Comparison of ENCODE assay signal across 10 mouse cellular contexts in the genomic region with DNA sequence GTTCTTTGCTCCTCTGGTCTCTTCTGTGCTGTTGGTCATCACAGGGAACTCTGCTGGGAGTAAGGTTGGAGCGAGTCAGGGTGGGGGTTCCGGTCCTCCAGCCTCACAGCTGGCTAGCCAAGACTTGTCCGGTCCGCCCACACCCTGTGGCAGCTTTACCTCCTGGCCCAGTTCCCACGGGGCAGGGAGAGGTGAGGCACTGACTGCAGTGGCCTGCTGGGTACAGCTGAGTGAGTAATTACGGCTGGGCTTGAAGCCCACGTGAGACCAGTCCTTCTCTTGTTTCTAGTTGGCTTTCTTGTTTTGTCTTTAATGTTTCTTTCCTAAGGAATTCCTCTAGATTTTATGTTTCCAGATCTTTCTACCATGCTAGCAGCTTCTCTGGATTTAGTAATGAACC. TPM values are rescaled to one million over a fixed set of nuclear protein-coding genes. Genes with fewer than 3 reads are reported as not detected.
A peak's percentile ranks its signal among the peaks of the same experiment; 100 is the strongest.
DNase-seq lines count a peak whose midpoint lies in the region; ATAC-seq and TF ChIP-seq lines count a peak whose summit lies in the region.
"Had no signal": no experiment of that assay in that cellular context is flagged by ENCODE, and none has a peak within 500 bp of the region (broad histone marks: within the 10 kb centered on the region; RNA-seq: fewer than 3 reads in every experiment).

No protein-coding gene starts in this region.

- 2% methylated on average over 7 of the region's 7 CpGs for WGBS in cerebellum, adult 2 months
- WGBS in midbrain, postnatal 0 days: 53% methylated on average over 7 of the region's 7 CpGs

- no peak overlapping the region; the same call in 1 of the 2 replicates for H3K27ac ChIP-seq in cerebellum, adult 2 months (ENCODE audit: insufficient read depth, low read length)
- H3K27ac ChIP-seq in midbrain, postnatal 0 days (ENCODE audit: low read depth, low read length): no peak overlapping the region

- no peak overlapping the region for H3K4me3 ChIP-seq in cerebellum, adult 2 months (replicated peaks; ENCODE audit: insufficient read depth, low read depth, low read length)
- H3K4me3 ChIP-seq in midbrain, postnatal 0 days (ENCODE audit: low read depth, low read length): no peak overlapping the region

- H3K4me1 ChIP-seq in cerebellum, adult 2 months (ENCODE audit: control insufficient read depth, insufficient read depth, low read length): peaks cover 21% of the 10 kb centered on the region
- peaks cover 6% of the 10 kb centered on the region; the same call in 1 of the 2 replicates for H3K4me1 ChIP-seq in midbrain, postnatal 0 days (ENCODE audit: insufficient read depth, low read length)

- no peaks in the 10 kb centered on the region for H3K36me3 ChIP-seq in midbrain, postnatal 0 days (ENCODE audit: insufficient read depth, low read length)

- TF ChIP-seq POLR2A in cerebellum, adult 2 months (IDR thresholded peaks at IDR 0.05; ENCODE audit: borderline replicate concordance, insufficient read depth, low read length): no peak

- peak; percentile 35 for DNase-seq in cerebellum, adult 11 months
- DNase-seq in cerebellum, adult 2 months: peak; percentile 57 to 69
- DNase-seq in kidney, adult 9 months: peak; percentile 70
- DNase-seq in midbrain, postnatal 0 days (ENCODE audit: low spot score): peak; percentile 39
- DNase-seq in thymus, postnatal 36 days: no peak
- DNase-seq in yolk sac, embryonic 10.5 days (ENCODE audit: low spot score): no peak

- no peak for ATAC-seq in cerebellum, adult (ENCODE audit: insufficient number of reproducible peaks, low FRiP score, low TSS enrichment)
- 0 out of 2 replicates have a peak, but pooled peaks have one; percentile 12 for ATAC-seq in granulocyte monocyte progenitor cell, adult 5-6 weeks (replicated peaks; ENCODE audit: poor library complexity, severe bottlenecking)
- no peak for ATAC-seq in midbrain, postnatal 0 days (ENCODE audit: low FRiP score)

- no peaks in the 10 kb centered on the region for H3K9me3 ChIP-seq in midbrain, postnatal 0 days (ENCODE audit: low read length)

- H3K27me3 ChIP-seq in cerebellum, adult 2 months (ENCODE audit: control insufficient read depth, insufficient read depth, low read length): no peaks in the 10 kb centered on the region
- no peaks in the 10 kb centered on the region for H3K27me3 ChIP-seq in midbrain, postnatal 0 days (ENCODE audit: insufficient read depth, low read length)

- no peak for TF ChIP-seq CTCF in cerebellum, adult 2 months (IDR thresholded peaks at IDR 0.05; ENCODE audit: borderline replicate concordance, insufficient read depth, low read depth, low read length)
- no peak for TF ChIP-seq CTCF in midbrain, postnatal 0 days (IDR thresholded peaks at IDR 0.05)

- no peak overlapping the region for H3K9ac ChIP-seq in midbrain, postnatal 0 days (replicated peaks; ENCODE audit: low read length, poor library complexity, severe bottlenecking)

- no peak overlapping the region for H3K4me2 ChIP-seq in midbrain, postnatal 0 days (ENCODE audit: low read depth, low read length, poor library complexity, severe bottlenecking)

RNA-seq across cellular contexts. Expression of gene Mink1, which starts 22.8 kb away (rescaled TPM):
- 222 and 224 TPM in 2 replicates for polyA plus RNA-seq in cerebellum, adult 2 months (2012; rRNA removed)
- total RNA-seq in granulocyte monocyte progenitor cell, adult 5-6 weeks (2014; fragmentation: Nextera tagmentation): 25.0 and 36.1 TPM in 2 replicates
- 11.2 and 13.3 TPM in 2 replicates for total RNA-seq in granulocyte monocyte progenitor cell, adult 5-6 weeks (2017)
- total RNA-seq in midbrain, postnatal 0 days (2014; rRNA removed): 80.9 and 82.1 TPM in 2 replicates
- polyA plus RNA-seq in midbrain, postnatal 0 days (2015; fragmentation: Nextera tagmentation; extraction: Ambion mirVana): 15.6 and 17.1 TPM in 2 replicates

RNA-seq across cellular contexts. Expression of gene 4930544D05Rik, which starts 30.2 kb away (rescaled TPM):
- polyA plus RNA-seq in cerebellum, adult 2 months (2012; rRNA removed): not detected in 2 replicates
- 1.2 TPM in 1 of 2 replicates, not detected in the other for total RNA-seq in granulocyte monocyte progenitor cell, adult 5-6 weeks (2014; fragmentation: Nextera tagmentation)
- total RNA-seq in granulocyte monocyte progenitor cell, adult 5-6 weeks (2017): not detected in 2 replicates
- total RNA-seq in midbrain, postnatal 0 days (2014; rRNA removed): not detected in 2 replicates
- polyA plus RNA-seq in midbrain, postnatal 0 days (2015; fragmentation: Nextera tagmentation; extraction: Ambion mirVana): not detected in 2 replicates
- polyA plus RNA-seq: heart, embryonic 14.5 days had no signal

RNA-seq across cellular contexts. Expression of gene Chrne, which starts 33.6 kb away (rescaled TPM):
- 0.10 and 0.25 TPM in 2 replicates for polyA plus RNA-seq in cerebellum, adult 2 months (2012; rRNA removed)
- not detected in 2 replicates for total RNA-seq in granulocyte monocyte progenitor cell, adult 5-6 weeks (2014; fragmentation: Nextera tagmentation)
- total RNA-seq in granulocyte monocyte progenitor cell, adult 5-6 weeks (2017): 0.26 TPM in 1 of 2 replicates, not detected in the other
- total RNA-seq in midbrain, postnatal 0 days (2014; rRNA removed): not detected in 2 replicates
- 0.78 and 1.1 TPM in 2 replicates for polyA plus RNA-seq in midbrain, postnatal 0 days (2015; fragmentation: Nextera tagmentation; extraction: Ambion mirVana)
- polyA plus RNA-seq: heart, embryonic 14.5 days had no signal

RNA-seq across cellular contexts. Expression of gene Pld2, which starts 45.6 kb away (rescaled TPM):
- polyA plus RNA-seq in cerebellum, adult 2 months (2012; rRNA removed): 19.2 and 21.3 TPM in 2 replicates
- 0.99 and 6.2 TPM in 2 replicates for total RNA-seq in granulocyte monocyte progenitor cell, adult 5-6 weeks (2014; fragmentation: Nextera tagmentation)
- 0.10 and 0.26 TPM in 2 replicates for total RNA-seq in granulocyte monocyte progenitor cell, adult 5-6 weeks (2017)
- total RNA-seq in midbrain, postnatal 0 days (2014; rRNA removed): 46.8 and 71.5 TPM in 2 replicates
- 18.0 and 19.4 TPM in 2 replicates for polyA plus RNA-seq in midbrain, postnatal 0 days (2015; fragmentation: Nextera tagmentation; extraction: Ambion mirVana)

RNA-seq across cellular contexts. Expression of gene Gm40193, which starts 52.7 kb away (rescaled TPM):
- not detected in 2 replicates for polyA plus RNA-seq in cerebellum, adult 2 months (2012; rRNA removed)
- total RNA-seq in granulocyte monocyte progenitor cell, adult 5-6 weeks (2014; fragmentation: Nextera tagmentation): not detected in 2 replicates
- total RNA-seq in granulocyte monocyte progenitor cell, adult 5-6 weeks (2017): not detected in 2 replicates
- not detected in 2 replicates for total RNA-seq in midbrain, postnatal 0 days (2014; rRNA removed)
- polyA plus RNA-seq in midbrain, postnatal 0 days (2015; fragmentation: Nextera tagmentation; extraction: Ambion mirVana): not detected in 2 replicates
- polyA plus RNA-seq: heart, embryonic 14.5 days; testis, adult 2 months had no signal

Comparison
In these comparisons a context has a peak if more than half of its experiments do, and no peak if none do; other contexts are left out.
1. DNase-seq: peak in cerebellum, adult 11 months (single experiment), cerebellum, adult 2 months (2 of 2), kidney, adult 9 months (single experiment) and midbrain, postnatal 0 days (single experiment); none in thymus, postnatal 36 days (0 of 2) and yolk sac, embryonic 10.5 days (single experiment).